Mouse (Mus musculus) granulocyte monocyte progenitor cell, adult 5-6 weeks (primary cell): ENCODE measurements at regions not wholly inside any gene's neighbourhood (a gene's known extent, or its start where the extent isn't known, plus 50 kb on each side); places are given as distances from the start of the nearest gene placed in this dataset.
A peak's percentile ranks its signal among the peaks of the same experiment; 100 is the strongest.

ENCODE experiments used
- ATAC-seq: replicated peaks from 2 replicates; pipeline ENCODE4 v1.8.0; 2016; ENCODE audit warnings: mild to moderate bottlenecking, moderate TSS enrichment, inconsistent platforms; ENCODE audit not compliant: poor library complexity, severe bottlenecking

GRCm38 (mm10) chr12:25251411-25252171, 154.7 kb upstream of the Id2 start:
- peak; percentile 61 for ATAC-seq

GRCm38 (mm10) chr12:25250881-25251280, 153.9 kb upstream of the Id2 start:
- no peak for ATAC-seq

- peak; percentile 70 for ATAC-seq
These were observed 151.9 kb upstream of the Id2 start for GRCm38 (mm10) chr12:25248681-25249366.

GRCm38 (mm10) chr12:25246566-25246965, 149.6 kb upstream of the Id2 start:
- no peak for ATAC-seq

- ATAC-seq = no peak
These were observed 148.7 kb upstream of the Id2 start for GRCm38 (mm10) chr12:25245661-25246060.

GRCm38 (mm10) chr12:25245251-25245650, 148.3 kb upstream of the Id2 start:
- ATAC-seq = no peak

- no peak for ATAC-seq
These were observed 147.7 kb upstream of the Id2 start for GRCm38 (mm10) chr12:25244666-25245065.

- no peak for ATAC-seq
These were observed 147.0 kb upstream of the Id2 start for GRCm38 (mm10) chr12:25243901-25244300.

- ATAC-seq = peak; percentile 87
These were observed 145.4 kb upstream of the Id2 start for GRCm38 (mm10) chr12:25242369-25242768.

GRCm38 (mm10) chr12:25241675-25242074, 144.7 kb upstream of the Id2 start:
- no peak for ATAC-seq

GRCm38 (mm10) chr12:25240796-25241195, 143.9 kb upstream of the Id2 start:
- no peak for ATAC-seq

- peak; percentile 62 for ATAC-seq
These were observed 143.2 kb upstream of the Id2 start for GRCm38 (mm10) chr12:25240142-25240541.

- ATAC-seq = no peak
These were observed 138.1 kb upstream of the Id2 start for GRCm38 (mm10) chr12:25235071-25235470.

GRCm38 (mm10) chr12:25234636-25235035, 137.7 kb upstream of the Id2 start:
- no peak for ATAC-seq

GRCm38 (mm10) chr12:25233027-25233535, 136.1 kb upstream of the Id2 start:
- no peak for ATAC-seq

GRCm38 (mm10) chr12:25232358-25233026, 135.6 kb upstream of the Id2 start:
- no peak for ATAC-seq

GRCm38 (mm10) chr12:25228708-25229107, 131.8 kb upstream of the Id2 start:
- no peak; the same call in 1 of the 2 replicates for ATAC-seq

GRCm38 (mm10) chr12:25227736-25228135, 130.8 kb upstream of the Id2 start:
- ATAC-seq = no peak

- ATAC-seq = no peak
These were observed 127.7 kb upstream of the Id2 start for GRCm38 (mm10) chr12:25224644-25225043.

- ATAC-seq = no peak
These were observed 127.3 kb upstream of the Id2 start for GRCm38 (mm10) chr12:25224201-25224600.

- peak; percentile 68 for ATAC-seq
These were observed 126.6 kb upstream of the Id2 start for GRCm38 (mm10) chr12:25223539-25223938.
